9 mouse cellular contexts compared by ENCODE assay signal in the genomic region with DNA sequence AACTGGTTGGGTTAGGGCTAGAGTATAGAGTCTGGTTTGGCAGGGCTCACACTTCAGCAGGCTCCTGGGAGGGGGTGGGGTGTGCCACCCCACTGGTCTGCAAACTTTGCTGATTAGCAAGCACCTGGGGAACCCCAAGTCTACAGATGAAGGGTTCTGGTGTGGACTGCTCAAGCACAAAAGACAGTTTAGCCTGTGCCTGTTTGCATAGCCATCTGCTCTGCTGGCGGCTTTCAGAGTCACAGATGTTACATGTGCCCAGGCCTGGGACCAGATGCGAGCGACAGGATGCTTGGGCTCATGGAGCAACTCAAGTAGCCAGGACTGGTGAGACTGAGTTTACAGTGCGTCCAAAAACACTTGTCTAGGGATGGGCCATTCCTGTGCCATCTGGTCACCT. TPM values are rescaled to one million over a fixed set of nuclear protein-coding genes. Genes with fewer than 3 reads are reported as not detected.
DNase-seq lines count a peak whose midpoint lies in the region; ATAC-seq lines count a peak whose summit lies in the region.
"Had no signal": no experiment of that assay in that cellular context is flagged by ENCODE, and none has a peak within 500 bp of the region (broad histone marks: within the 10 kb centered on the region; RNA-seq: fewer than 3 reads in every experiment).

No protein-coding gene starts in this region.

- no peaks in the 10 kb centered on the region for H3K9me3 ChIP-seq in midbrain, embryonic 13.5 days
- no peaks in the 10 kb centered on the region for H3K9me3 ChIP-seq in midbrain, embryonic 10.5 days (replicated peaks)
- no peaks in the 10 kb centered on the region for H3K9me3 ChIP-seq in midbrain, embryonic 14.5 days (ENCODE audit: control insufficient read depth, low read length)
- H3K9me3 ChIP-seq: limb, embryonic 15.5 days had no signal

- peaks cover 45% of the 10 kb centered on the region for H3K4me1 ChIP-seq in midbrain, embryonic 13.5 days (replicated peaks)
- peaks cover 55% of the 10 kb centered on the region for H3K4me1 ChIP-seq in midbrain, embryonic 10.5 days
- H3K4me1 ChIP-seq in midbrain, embryonic 14.5 days (ENCODE audit: control insufficient read depth, insufficient read depth, low read length), result peaks cover 31% of the 10 kb centered on the region

- no peak overlapping the region for H3K4me2 ChIP-seq in midbrain, embryonic 13.5 days (replicated peaks)
- no peak overlapping the region for H3K4me2 ChIP-seq in midbrain, embryonic 14.5 days (ENCODE audit: low read length)
- H3K4me2 ChIP-seq: limb, embryonic 15.5 days had no signal

- peak; percentile 18 for DNase-seq in embryo, embryonic 10 days (ENCODE audit: low spot score)
- DNase-seq in embryo, embryonic 10.5 days (ENCODE audit: low spot score), result no peak
- no peak for DNase-seq in midbrain, embryonic 10.5 days (ENCODE audit: low spot score)
- peak; percentile 48 for DNase-seq in midbrain, embryonic 14.5 days
- peak; percentile 66 for DNase-seq in thymus, postnatal 25 days
- DNase-seq in frontal cortex, postnatal 14 days (ENCODE audit: low spot score in 2 of 2), result no peak
- DNase-seq in adipocyte (ENCODE audit: low spot score), result no peak

- H3K36me3 ChIP-seq in midbrain, embryonic 13.5 days, result no peaks in the 10 kb centered on the region
- no peaks in the 10 kb centered on the region for H3K36me3 ChIP-seq in midbrain, embryonic 10.5 days
- no peaks in the 10 kb centered on the region for H3K36me3 ChIP-seq in midbrain, embryonic 14.5 days (ENCODE audit: control insufficient read depth, insufficient read depth, low read length)
- H3K36me3 ChIP-seq: limb, embryonic 15.5 days had no signal

- peaks cover 22% of the 10 kb centered on the region for H3K27me3 ChIP-seq in midbrain, embryonic 13.5 days
- peaks cover 30% of the 10 kb centered on the region for H3K27me3 ChIP-seq in midbrain, embryonic 10.5 days (ENCODE audit: low read depth, poor library complexity, severe bottlenecking)
- 0 out of 2 replicates have a peak, but pooled peaks cover 5% of the 10 kb centered on the region for H3K27me3 ChIP-seq in midbrain, embryonic 14.5 days (ENCODE audit: control insufficient read depth, insufficient read depth, low read length)

- H3K9ac ChIP-seq in midbrain, embryonic 13.5 days (replicated peaks), result no peak overlapping the region
- no peak overlapping the region for H3K9ac ChIP-seq in midbrain, embryonic 14.5 days (replicated peaks; ENCODE audit: low read length)
- H3K9ac ChIP-seq: limb, embryonic 15.5 days had no signal

- peak overlapping the region; percentile 63; the same call in 1 of the 2 replicates for H3K27ac ChIP-seq in midbrain, embryonic 13.5 days
- no peak overlapping the region for H3K27ac ChIP-seq in midbrain, embryonic 10.5 days (replicated peaks)
- peak overlapping the region; percentile 66 for H3K27ac ChIP-seq in midbrain, embryonic 14.5 days (replicated peaks; ENCODE audit: low read depth, low read length)
- H3K27ac ChIP-seq: limb, embryonic 15.5 days had no signal

- WGBS in midbrain, embryonic 13.5 days, result 61% methylated on average over 4 of the region's 4 CpGs
- WGBS in midbrain, embryonic 10.5 days, result 71% methylated on average over 4 of the region's 4 CpGs
- 68% methylated on average over 4 of the region's 4 CpGs for WGBS in midbrain, embryonic 14.5 days

- H3K4me3 ChIP-seq in midbrain, embryonic 13.5 days (replicated peaks), result no peak overlapping the region
- no peak overlapping the region for H3K4me3 ChIP-seq in midbrain, embryonic 10.5 days
- no peak overlapping the region for H3K4me3 ChIP-seq in midbrain, embryonic 14.5 days (replicated peaks; ENCODE audit: low read depth, low read length)
- H3K4me3 ChIP-seq: limb, embryonic 15.5 days had no signal

- ATAC-seq in midbrain, embryonic 13.5 days, result peak; percentile 38
- peak; percentile 28; the same call in 1 of the 2 replicates for ATAC-seq in midbrain, embryonic 14.5 days (ENCODE audit: low FRiP score, low TSS enrichment)

RNA-seq across cellular contexts. Expression of gene Ppp1r16b, which starts 8.3 kb away (rescaled TPM):
- polyA plus RNA-seq in midbrain, embryonic 13.5 days (2015; fragmentation: Nextera tagmentation; extraction: Ambion mirVana), result 8.4 and 8.7 TPM in 2 replicates
- 3.6 and 3.7 TPM in 2 replicates for polyA plus RNA-seq in midbrain, embryonic 10.5 days (2016; fragmentation: Nextera tagmentation; extraction: Ambion mirVana)
- polyA plus RNA-seq in midbrain, embryonic 14.5 days (2014; fragmentation: Nextera tagmentation; extraction: Ambion mirVana), result 16.1 and 21.0 TPM in 2 replicates

RNA-seq across cellular contexts. Expression of gene Actr5, which starts 48.8 kb away (rescaled TPM):
- polyA plus RNA-seq in midbrain, embryonic 13.5 days (2015; fragmentation: Nextera tagmentation; extraction: Ambion mirVana), result 10.9 and 14.6 TPM in 2 replicates
- 14.1 and 14.8 TPM in 2 replicates for polyA plus RNA-seq in midbrain, embryonic 10.5 days (2016; fragmentation: Nextera tagmentation; extraction: Ambion mirVana)
- 13.9 and 14.8 TPM in 2 replicates for polyA plus RNA-seq in midbrain, embryonic 14.5 days (2014; fragmentation: Nextera tagmentation; extraction: Ambion mirVana)

Comparison
In these comparisons a context has a peak if more than half of its experiments do, and no peak if none do; other contexts are left out.
1. DNase-seq: peak in embryo, embryonic 10 days (single experiment), midbrain, embryonic 14.5 days (single experiment) and thymus, postnatal 25 days (single experiment); none in embryo, embryonic 10.5 days (single experiment), midbrain, embryonic 10.5 days (single experiment), frontal cortex, postnatal 14 days (0 of 2) and adipocyte (single experiment).